Mouse (Mus musculus): ENCODE data around the gene Siae. TPM values are rescaled to one million over a fixed set of nuclear protein-coding genes. Genes with fewer than 3 reads are reported as not detected.

The Siae gene
- polyA plus RNA-seq (2015; fragmentation: Nextera tagmentation; extraction: Ambion mirVana) = 9.0 and 10.2 TPM in 2 replicates

DNA sequence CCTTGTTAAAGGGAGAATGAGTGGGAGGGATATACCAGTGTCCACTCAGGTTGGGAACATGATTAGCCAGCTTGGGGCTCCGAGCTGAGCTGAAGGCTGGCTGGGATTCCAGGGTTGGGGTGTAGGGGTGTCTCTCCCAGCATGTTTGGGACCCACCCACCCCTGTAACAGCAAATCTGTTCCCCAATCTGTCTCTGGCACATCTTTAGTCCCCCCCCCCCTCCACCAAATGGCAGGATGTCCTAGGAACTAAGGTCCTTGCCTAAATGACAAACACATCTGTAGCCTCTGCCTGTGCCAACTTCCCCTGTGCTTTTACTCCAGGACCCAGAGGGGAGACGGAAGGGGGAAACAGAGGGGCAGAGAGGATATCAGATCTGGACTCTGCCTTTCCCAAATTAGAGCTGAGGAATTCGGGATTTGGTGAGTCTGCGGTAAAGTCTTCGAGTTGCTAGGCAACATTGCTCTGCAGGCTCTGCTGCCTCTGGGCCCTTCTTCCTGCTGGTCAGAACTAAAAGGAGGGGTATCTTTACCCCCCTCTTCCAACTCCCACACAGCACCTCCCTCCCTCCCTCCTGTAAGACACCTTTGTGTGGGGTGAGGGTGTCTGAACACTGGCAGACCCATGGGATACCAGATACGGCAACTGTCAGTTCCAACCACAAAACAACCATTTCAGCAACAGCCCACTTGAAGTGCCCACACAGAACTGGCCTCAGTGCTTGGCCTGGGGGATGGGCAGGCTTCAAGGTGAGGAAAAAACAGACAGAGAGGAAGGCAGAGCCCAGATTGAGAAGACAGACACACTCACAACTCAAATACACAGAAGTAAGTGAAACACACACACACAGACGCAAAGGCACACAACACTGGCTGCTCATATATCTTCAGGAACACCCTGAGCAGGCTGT, at the start of gene Siae:
Gene Siae, plus strand, starts transcription at position 861 of the 911 bp plus-strand sequence.
- H3K27me3 ChIP-seq = peaks cover 38% of the 10 kb centered on the region

DNA sequence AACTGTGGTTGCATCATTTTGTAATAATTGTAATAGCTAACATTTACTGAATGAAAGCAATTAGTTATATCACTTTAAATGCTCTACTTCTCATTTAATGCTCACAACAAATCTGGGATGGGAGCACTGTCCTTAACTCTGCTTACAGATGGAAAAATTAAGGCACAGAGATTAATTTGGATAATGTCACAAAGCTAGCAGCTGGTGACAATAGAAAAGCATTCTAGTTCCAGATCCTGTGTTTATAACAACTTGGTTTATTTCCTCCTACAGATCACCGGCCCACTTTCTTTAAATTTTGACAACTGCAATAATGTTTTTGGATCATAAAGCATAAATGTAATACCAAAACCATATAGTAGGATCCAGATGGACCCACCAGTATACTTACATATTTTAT, 49.5 kb upstream of the Siae start:
- Histone ChIP-seq H3K4me1 (replicated peaks) (no peaks in the 10 kb centered on the region), H3K27me3 (no peaks in the 10 kb centered on the region), H3K4me2 (no peak overlapping the region), H3K27ac (no peak overlapping the region), H3K9me3 (replicated peaks) (no peaks in the 10 kb centered on the region), H3K36me3 (no peaks in the 10 kb centered on the region), H3K4me3 (no peak overlapping the region), H3K9ac (no peak overlapping the region)
- no peak for ATAC-seq (replicated peaks; ENCODE audit: insufficient number of reproducible peaks, insufficient read depth, low FRiP score, low read depth)
- WGBS = 91% methylated on average over 1 of the region's 1 CpGs

More for the DNA sequence above, at the start of gene Siae:
- no peak within 1 kb of the TSS for H3K4me2 ChIP-seq
- no peak within 1 kb of the TSS for H3K27ac ChIP-seq
- ATAC-seq (replicated peaks; ENCODE audit: insufficient number of reproducible peaks, insufficient read depth, low FRiP score, low read depth) = no peak
- no peak within 1 kb of the TSS for H3K9ac ChIP-seq
- no peak within 1 kb of the TSS for H3K4me3 ChIP-seq
- no peaks in the 10 kb centered on the region for H3K9me3 ChIP-seq (replicated peaks)
- peaks cover 13% of the 10 kb centered on the region for H3K4me1 ChIP-seq (replicated peaks)
- H3K36me3 ChIP-seq = no peaks in the 10 kb centered on the region
- WGBS = 23% methylated on average over 7 of the region's 7 CpGs

DNA sequence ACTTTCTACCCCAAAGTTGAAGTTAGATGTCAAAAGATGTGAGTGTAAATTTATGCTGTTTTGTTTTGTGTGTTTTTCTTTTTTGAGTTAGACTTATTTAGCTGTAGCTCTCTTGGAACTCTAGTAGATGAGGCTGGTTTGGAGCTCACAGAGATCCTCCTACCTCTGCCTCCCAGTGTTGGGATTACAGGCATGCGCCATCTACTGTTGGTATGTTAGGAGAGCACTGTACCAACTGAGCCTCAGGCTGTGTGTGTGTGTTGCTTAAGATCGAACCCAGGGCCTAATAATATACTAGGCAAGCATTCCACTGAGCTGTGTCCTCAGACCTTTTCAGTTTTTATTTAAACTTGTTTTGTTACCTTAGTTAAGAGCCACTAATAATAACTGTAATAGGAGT, 43.4 kb upstream of the Siae start:
- H3K4me3 ChIP-seq = no peak overlapping the region
- H3K27ac ChIP-seq = no peak overlapping the region
- no peaks in the 10 kb centered on the region for H3K27me3 ChIP-seq
- H3K4me1 ChIP-seq (replicated peaks) = peaks cover 12% of the 10 kb centered on the region
- H3K9ac ChIP-seq = no peak overlapping the region
- H3K36me3 ChIP-seq = no peaks in the 10 kb centered on the region
- H3K9me3 ChIP-seq (replicated peaks) = no peaks in the 10 kb centered on the region
- 90% methylated on average over 2 of the region's 2 CpGs for WGBS
- no peak for ATAC-seq (replicated peaks; ENCODE audit: insufficient number of reproducible peaks, insufficient read depth, low FRiP score, low read depth)
- H3K4me2 ChIP-seq = no peak overlapping the region

DNA sequence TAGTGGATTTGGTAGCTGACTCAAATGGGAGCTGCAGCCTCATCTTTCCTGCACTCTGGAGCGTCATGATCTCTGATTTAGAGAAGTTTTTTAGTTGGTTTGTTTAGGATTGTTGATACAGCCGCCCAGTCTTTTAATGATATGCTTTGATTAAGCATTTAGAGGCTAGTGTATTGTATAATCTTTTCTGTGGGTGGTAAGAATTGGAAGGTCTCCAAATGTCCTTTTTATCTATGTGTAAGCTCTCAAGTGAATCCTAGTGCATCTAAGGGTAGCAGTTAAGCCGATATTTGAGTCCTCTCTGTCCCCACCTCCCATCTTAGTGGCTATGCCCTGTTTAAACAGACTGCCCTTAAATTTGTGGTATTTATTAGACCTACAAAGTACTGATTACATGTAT, 41.0 kb upstream of the Siae start:
- Histone ChIP-seq H3K4me3 (no peak overlapping the region), H3K36me3 (peaks cover 8% of the 10 kb centered on the region; the same call in 1 of the 2 replicates), H3K4me2 (no peak overlapping the region), H3K9ac (no peak overlapping the region), H3K27ac (peak overlapping the region; percentile 0; the same call in 1 of the 2 replicates), H3K27me3 (no peaks in the 10 kb centered on the region), H3K9me3 (replicated peaks) (no peaks in the 10 kb centered on the region), H3K4me1 (replicated peaks) (peaks cover 12% of the 10 kb centered on the region)
- 60% methylated on average over 3 of the region's 3 CpGs for WGBS
- no peak for ATAC-seq (replicated peaks; ENCODE audit: insufficient number of reproducible peaks, insufficient read depth, low FRiP score, low read depth)

DNA sequence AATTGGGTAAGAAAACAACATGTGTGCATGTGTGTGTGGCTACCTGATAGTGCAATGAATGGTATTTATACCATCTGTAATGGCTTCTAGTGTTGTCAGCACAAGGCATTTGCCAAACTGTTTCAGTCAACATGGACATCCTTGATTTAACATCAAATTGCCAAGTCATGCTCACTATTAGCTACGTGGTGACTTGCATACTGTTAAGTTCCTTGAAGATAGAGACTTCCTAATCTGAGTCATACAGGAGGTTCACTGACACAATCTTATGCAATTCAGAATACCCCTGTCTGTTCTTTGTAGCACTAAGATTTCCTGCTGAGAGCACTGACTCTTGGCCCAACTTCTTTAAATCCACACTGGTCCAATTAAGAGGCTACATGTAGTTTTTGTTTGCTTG, 38.0 kb upstream of the Siae start:
- H3K27ac ChIP-seq = no peak overlapping the region
- H3K4me3 ChIP-seq = no peak overlapping the region
- H3K4me2 ChIP-seq = no peak overlapping the region
- H3K4me1 ChIP-seq (replicated peaks) = peaks cover 12% of the 10 kb centered on the region
- H3K36me3 ChIP-seq = peaks cover 26% of the 10 kb centered on the region; the same call in 1 of the 2 replicates
- no peaks in the 10 kb centered on the region for H3K27me3 ChIP-seq
- no peaks in the 10 kb centered on the region for H3K9me3 ChIP-seq (replicated peaks)
- no peak overlapping the region for H3K9ac ChIP-seq
- no peak for ATAC-seq (replicated peaks; ENCODE audit: insufficient number of reproducible peaks, insufficient read depth, low FRiP score, low read depth)
- 50% methylated on average over 1 of the region's 1 CpGs for WGBS

DNA sequence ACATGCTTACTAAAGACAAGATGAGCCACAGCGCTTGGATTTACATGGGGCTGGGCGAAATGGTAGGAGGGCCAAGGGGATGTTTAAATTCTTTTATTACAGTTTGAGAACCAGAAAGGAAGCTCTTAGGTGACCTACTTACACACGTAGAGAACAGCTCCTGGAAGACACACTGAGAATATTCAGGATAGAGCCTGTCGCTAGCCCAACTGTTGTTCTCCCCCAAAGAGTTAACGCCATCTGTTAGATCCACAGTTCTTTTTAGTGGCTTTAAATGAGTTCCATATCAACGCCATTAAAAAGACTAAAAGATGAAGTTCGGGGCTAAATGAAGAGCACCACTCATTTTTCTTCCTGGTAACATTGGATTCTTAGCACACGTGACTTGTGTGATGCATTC, 36.5 kb upstream of the Siae start:
- H3K27me3 ChIP-seq = no peaks in the 10 kb centered on the region
- ATAC-seq (replicated peaks; ENCODE audit: insufficient number of reproducible peaks, insufficient read depth, low FRiP score, low read depth) = no peak
- no peak overlapping the region for H3K9ac ChIP-seq
- no peak overlapping the region for H3K4me2 ChIP-seq
- WGBS = 94% methylated on average over 8 of the region's 8 CpGs
- peaks cover 35% of the 10 kb centered on the region; the same call in 1 of the 2 replicates for H3K36me3 ChIP-seq
- no peak overlapping the region for H3K4me3 ChIP-seq
- H3K27ac ChIP-seq = no peak overlapping the region
- H3K4me1 ChIP-seq (replicated peaks) = peaks cover 10% of the 10 kb centered on the region
- H3K9me3 ChIP-seq (replicated peaks) = no peaks in the 10 kb centered on the region

GRCm38 (mm10) chr9:37519995-37520394, 35.5 kb upstream of the Siae start:
- H3K9me3 ChIP-seq (replicated peaks) = no peaks in the 10 kb centered on the region
- H3K4me2 ChIP-seq = no peak overlapping the region
- H3K27me3 ChIP-seq = no peaks in the 10 kb centered on the region
- H3K4me3 ChIP-seq = no peak overlapping the region
- H3K9ac ChIP-seq = no peak overlapping the region
- H3K4me1 ChIP-seq (replicated peaks) = peaks cover 5% of the 10 kb centered on the region; the same call in 1 of the 2 replicates
- H3K27ac ChIP-seq = no peak overlapping the region
- no peak for ATAC-seq (replicated peaks; ENCODE audit: insufficient number of reproducible peaks, insufficient read depth, low FRiP score, low read depth)
- 81% methylated on average over 2 of the region's 2 CpGs for WGBS
- peaks cover 35% of the 10 kb centered on the region; the same call in 1 of the 2 replicates for H3K36me3 ChIP-seq

DNA sequence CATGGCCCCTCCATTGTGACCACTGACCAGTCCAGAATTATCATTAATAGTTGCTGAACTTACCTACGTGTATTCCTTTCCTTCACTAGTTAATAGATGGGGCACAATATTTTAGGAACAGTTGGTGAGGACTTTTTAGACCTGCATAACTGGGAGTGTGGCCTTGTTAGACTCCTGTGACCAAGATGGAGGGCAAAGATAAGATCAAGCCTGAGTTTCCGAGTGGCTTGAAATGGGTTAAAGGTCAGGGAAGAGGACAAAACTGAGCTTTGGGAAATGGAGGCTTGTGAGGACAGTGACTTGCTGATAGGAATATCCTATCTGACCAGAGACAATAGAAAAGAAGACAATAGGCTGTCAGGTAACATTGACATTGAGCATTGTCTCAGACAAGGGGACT, 30.0 kb upstream of the Siae start:
- Histone ChIP-seq H3K9ac (no peak overlapping the region), H3K4me3 (no peak overlapping the region), H3K4me2 (no peak overlapping the region), H3K9me3 (replicated peaks) (no peaks in the 10 kb centered on the region), H3K27me3 (peaks cover 18% of the 10 kb centered on the region; the same call in 1 of the 2 replicates), H3K4me1 (replicated peaks) (peaks cover 23% of the 10 kb centered on the region), H3K27ac (no peak overlapping the region), H3K36me3 (peaks cover 17% of the 10 kb centered on the region; the same call in 1 of the 2 replicates)
- 80% methylated on average over 2 of the region's 2 CpGs for WGBS
- ATAC-seq (replicated peaks; ENCODE audit: insufficient number of reproducible peaks, insufficient read depth, low FRiP score, low read depth) = no peak

DNA sequence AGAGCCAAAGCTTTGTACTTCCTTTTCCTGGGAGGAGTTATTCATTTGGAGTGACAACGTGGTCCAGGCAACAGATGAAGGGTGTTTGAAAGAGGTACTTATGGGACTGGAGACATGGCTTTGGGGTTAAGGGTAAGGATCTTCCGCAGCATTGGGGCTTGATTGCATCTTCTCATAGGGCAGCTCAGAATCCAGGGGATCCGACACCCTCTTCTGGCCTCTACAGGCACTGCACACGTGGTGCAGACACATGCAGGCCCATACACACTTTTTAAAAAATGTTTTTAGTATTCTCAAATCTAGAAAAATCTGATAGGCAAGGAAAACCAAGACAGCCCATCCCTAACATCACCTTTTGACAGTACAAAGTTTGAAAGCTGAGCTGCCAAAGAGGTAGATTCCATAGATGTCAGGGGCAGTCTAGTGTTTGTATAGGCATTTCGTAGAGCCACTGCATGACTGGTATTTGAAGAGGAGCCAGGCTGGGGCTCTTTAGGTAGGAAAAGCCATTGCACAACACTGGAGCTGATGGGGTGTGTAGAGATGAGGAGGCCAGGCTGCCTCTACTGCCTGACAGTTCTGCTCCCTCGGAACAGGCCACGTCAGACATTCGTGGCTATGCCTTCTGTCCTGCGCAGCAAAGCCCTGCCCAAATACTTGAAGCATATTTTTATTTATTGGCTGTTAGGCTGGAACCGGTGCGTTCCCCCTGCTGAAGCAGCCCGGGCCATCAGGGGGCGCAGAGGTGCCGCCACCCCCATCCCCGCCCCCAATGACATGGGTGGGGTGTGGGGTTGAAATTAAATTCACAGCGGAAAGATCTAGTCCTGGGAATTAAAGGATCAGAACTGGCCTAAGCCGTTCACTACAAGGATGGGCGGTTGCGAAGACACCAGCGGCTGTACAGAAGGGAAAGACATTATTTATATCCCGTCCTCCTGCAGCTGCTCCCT, 28.8 kb upstream of the Siae start:
- Histone ChIP-seq H3K4me2 (peak overlapping the region; percentile 85), H3K9ac (no peak overlapping the region), H3K9me3 (replicated peaks) (no peaks in the 10 kb centered on the region), H3K27ac (0 out of 2 replicates have a peak overlapping the region, but pooled peaks have one; percentile 0), H3K27me3 (peaks cover 18% of the 10 kb centered on the region; the same call in 1 of the 2 replicates), H3K4me3 (peak overlapping the region; percentile 50), H3K36me3 (peaks cover 10% of the 10 kb centered on the region; the same call in 1 of the 2 replicates), H3K4me1 (replicated peaks) (peaks cover 34% of the 10 kb centered on the region)
- ATAC-seq (replicated peaks; ENCODE audit: insufficient number of reproducible peaks, insufficient read depth, low FRiP score, low read depth) = no peak
- WGBS = 31% methylated on average over 21 of the region's 21 CpGs

DNA sequence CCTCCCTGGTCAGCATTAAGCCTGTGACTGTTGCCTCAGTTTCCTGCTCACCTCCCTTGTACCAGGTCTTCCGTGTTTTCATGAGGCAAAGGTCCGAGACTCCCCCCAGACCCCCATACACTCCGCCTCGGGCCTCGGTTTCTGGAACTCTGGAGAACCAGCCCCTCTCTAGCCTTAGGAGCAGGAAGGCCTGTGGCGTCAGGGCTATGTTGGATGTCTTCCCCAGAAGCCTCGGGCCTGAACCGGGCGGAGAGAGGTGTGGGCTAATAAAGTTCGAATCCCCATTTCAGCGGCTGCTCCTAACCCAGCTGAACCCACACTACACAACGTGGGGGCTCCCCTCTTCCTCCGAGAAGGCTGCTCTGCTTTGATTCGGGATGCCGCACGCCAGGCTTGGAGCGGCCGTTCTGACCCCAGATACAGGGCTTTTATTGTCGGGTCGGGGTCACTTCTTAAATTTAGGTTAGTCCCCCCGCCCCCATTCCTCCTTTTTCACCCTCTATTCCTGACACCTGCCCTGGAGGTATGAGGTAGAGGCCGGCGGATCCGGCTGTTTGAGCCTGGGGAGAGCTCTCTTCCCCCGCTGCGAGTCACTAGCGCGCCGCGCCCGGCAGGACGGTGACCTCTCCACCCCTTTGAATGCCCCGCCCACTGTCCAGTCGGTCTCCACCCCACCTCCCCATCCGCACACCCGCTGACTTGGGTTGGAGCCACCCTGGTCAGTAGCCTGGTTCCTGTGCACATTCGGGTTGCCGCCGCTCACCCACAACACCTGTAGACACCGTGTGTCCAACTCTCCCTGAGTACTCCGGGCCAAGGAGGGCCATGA, 27.9 kb upstream of the Siae start, which contains the start of gene Esam:
Gene Esam, plus strand, starts transcription at position 683 of the 829 bp plus-strand sequence.
- Histone ChIP-seq H3K27ac (peak within 1 kb of the TSS; percentile 84), H3K27me3 (peaks cover 22% of the 10 kb centered on the region; the same call in 1 of the 2 replicates), H3K36me3 (peaks cover 8% of the 10 kb centered on the region; the same call in 1 of the 2 replicates), H3K4me2 (peak within 1 kb of the TSS; percentile 85), H3K9me3 (replicated peaks) (no peaks in the 10 kb centered on the region), H3K4me3 (peak within 1 kb of the TSS; percentile 50), H3K4me1 (replicated peaks) (peaks cover 34% of the 10 kb centered on the region), H3K9ac (peak within 1 kb of the TSS; percentile 53)
- ATAC-seq (replicated peaks; ENCODE audit: insufficient number of reproducible peaks, insufficient read depth, low FRiP score, low read depth) = peak; percentile 64
- WGBS = 7% methylated on average over 41 of the region's 41 CpGs

All from heart, embryonic 15.5 days (tissue).